Mouse (Mus musculus) hematopoietic multipotent progenitor cell, adult 10-12 weeks (in vitro differentiated cells): ENCODE measurements around the gene Stradb. TPM values are rescaled to one million over a fixed set of nuclear protein-coding genes. Genes with fewer than 3 reads are reported as not detected.

Experiments used
- polyA plus RNA-seq: library from polyadenylated mRNA; stranded (reverse); fragments of >175 nt; gene quantifications from 2 replicates; pipeline ENCODE4 v1.2.3, GENCODE M21; 2012; ENCODE audit warnings: low replicate concordance

Gene Stradb
- 7.4 and 8.3 TPM in 2 replicates for polyA plus RNA-seq

DNA sequence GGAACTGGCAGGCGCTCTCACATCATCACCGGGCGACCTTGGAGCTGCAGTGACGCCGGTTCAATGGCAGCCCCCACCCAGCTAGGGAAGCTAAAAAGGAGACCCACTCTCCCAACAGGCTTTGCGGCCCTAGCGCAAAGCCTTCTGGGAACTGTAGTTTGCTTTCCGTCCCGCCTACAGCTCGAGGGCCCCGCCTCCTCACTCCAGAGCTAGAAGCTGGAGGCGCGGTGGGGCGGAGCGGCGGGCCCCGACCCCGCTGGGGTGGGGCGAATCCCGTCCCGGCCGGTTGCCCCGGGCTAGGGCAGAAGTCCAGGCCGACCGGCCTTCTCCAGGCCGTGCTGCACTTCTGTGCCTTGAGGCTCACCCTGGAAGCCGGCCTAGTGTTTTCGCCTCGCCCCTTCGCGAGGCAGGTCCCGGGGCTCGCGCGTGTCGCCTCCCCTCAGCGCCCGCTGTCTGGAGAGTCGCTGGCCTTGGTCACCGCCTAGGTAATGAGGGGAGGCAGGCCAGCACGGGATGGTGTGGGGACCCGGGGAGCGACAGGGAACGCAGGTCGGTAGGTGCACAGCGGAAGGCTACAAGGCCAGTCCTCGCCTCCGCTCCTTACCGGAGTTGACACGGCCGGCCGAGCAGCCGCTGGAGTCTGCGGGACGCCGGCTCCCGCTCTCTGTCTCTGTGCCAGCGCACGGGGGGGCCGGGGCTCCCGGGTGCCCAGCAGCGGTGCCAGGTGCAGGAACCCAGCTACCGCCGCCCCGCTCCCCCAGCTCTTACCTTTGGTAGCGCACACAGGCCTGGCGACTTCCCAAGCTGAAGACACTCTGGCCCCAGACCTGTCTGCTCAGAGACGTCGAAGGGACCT lies at the start of gene Stradb, which contains the start of gene Trak2:
Gene Stradb (plus strand): TSS at position 157 of the 856 bp plus-strand sequence.
Gene Trak2 (minus strand): TSS at position 65 of the 856 bp plus-strand sequence.

Other genes starting within 250 kb of the Stradb start
- gene Casp8, start 178.1 kb upstream of the Stradb start, polyA plus RNA-seq = 4.7 and 7.9 TPM in 2 replicates
- 53.6 and 202 TPM in 2 replicates for gene Trak2, start 92 bp upstream of the Stradb start, polyA plus RNA-seq
- gene C2cd6, start 121.4 kb downstream of the Stradb start, polyA plus RNA-seq = not detected in 2 replicates
- gene Tmem237, start 146.9 kb downstream of the Stradb start, polyA plus RNA-seq = 0.51 and 1.1 TPM in 2 replicates
- gene Mpp4, start 189.9 kb downstream of the Stradb start, polyA plus RNA-seq = 0.08 and 0.16 TPM in 2 replicates